Mouse (Mus musculus) thymus, adult 18-20 months (tissue): ENCODE measurements around the gene Snrnp48.

Source experiments
- DNase-seq, 2 experiments: peaks; one replicate each; pipeline ENCODE4 v3.0.0; 2022; ENCODE audit warnings: mixed read lengths in 2 of 2

Gene Snrnp48

DNA sequence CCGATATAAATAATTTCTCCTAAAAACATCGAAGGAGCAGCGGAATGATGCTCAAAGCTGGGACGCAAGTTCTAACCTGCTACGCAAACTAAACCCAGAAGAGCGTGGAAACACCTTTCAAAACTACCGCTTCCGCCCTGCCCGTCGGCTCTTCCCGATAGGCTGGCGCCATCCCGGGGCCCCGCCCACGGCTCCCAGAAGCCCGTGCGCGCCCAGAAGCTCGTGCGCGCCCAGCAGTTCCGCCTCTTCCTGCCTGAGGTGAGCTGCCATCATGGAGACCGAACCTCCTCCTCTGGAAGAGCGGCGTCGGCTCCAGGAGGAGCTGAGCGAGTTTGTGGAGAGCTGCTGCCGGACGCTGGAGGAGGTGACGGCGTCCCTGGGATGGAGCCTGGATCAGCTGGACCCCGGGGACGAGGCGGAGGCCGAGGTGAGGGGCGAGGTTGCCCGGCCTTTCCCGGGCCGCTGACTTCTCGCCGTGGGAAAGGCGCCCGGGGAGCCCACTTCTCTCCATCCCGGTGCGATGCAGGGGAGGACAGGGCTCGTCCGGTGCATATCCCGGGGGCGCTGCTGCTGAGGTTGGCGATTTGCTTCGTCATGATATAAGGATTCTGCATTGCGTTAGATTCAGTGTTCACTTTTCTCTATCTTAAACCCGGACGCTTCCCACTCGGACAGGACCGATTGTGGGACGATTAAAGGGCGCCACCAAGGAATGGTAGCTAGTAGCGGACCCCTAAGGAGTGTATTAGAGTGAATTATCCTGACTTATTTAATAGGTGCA, at the start of gene Snrnp48:
Gene Snrnp48, plus strand, starts transcription at position 237 of the 781 bp plus-strand sequence.
- DNase-seq = peak; percentile 79 to 82

DNA sequence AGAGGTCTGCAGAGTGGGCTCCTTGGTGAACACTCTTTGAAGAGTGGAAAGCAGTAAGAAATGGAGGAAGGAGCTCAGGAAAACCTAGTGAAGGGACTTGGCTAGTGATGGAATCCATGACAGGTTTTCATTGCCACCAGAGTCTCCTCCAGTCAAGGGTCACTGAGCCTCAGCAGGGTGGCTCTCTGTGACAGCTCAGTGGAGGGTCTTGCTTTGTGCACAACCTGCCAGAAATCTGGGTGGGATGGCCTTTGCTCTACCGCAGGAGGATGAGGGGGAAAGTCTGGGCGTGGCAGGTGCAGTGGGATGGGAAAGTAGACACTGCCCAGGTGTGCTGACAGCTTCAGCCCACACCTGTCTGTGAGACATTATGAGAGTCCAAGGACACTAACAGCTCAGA, 49.2 kb upstream of the Snrnp48 start:
- no peak for DNase-seq

DNA sequence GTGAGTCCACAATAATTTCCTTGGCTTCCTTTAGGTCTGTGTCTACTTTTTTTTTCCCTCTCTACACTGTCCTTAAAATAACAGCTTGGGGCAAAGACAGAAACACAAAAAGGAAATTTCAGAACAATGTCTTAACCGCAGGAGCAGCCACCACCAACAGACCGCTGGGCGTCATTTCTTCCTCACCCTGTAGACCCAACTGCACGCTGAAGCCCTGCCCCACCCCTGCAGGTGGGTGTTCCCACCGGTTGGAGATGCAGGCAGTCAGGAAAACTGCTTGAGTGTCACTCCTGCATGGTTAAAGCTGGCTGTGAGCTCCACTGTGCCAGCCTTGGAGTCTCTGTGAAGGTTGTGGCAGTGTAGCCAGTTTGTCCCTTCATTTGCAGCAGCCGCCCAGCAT, 47.1 kb upstream of the Snrnp48 start:
- DNase-seq = no peak

DNA sequence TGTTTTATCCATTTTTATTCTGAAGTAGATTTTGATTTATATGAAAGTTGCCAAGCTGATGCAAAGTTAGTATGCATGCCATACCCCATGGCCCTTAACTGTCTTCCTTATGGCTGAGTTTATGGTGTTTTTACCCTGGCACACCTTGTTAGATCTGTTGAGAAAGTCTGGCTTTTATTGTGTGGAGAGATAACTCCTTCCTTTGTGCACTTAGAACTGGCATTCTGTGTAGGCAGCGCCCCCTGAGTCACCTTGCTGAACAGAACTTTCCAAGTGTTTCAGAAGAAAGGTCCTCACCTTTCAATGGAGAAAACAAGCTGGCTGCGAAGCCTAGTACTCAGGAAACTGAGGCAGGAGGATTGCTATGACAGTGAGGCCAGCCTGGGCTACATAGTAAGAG, 42.7 kb upstream of the Snrnp48 start:
- DNase-seq = no peak

DNA sequence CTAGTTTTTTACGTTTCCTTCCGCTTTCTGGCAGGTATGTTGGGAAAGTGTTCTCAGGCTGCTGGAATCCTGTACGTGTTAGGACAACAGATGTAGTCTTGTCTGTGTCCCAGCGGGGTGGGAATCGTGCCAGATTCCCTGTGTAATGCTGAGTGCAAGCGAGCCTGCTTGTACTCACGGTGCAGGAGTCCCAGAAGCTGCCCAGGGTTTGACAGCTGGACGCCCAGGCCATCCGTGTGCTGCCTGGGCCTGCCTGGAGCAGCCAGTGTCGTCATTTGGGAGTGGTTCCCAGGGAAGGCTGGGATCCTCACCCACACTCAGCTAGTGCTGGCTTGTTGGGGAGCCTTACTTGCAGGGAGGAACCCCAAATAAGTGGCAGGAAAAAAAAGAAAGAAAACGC, 42.1 kb upstream of the Snrnp48 start:
- no peak for DNase-seq

DNA sequence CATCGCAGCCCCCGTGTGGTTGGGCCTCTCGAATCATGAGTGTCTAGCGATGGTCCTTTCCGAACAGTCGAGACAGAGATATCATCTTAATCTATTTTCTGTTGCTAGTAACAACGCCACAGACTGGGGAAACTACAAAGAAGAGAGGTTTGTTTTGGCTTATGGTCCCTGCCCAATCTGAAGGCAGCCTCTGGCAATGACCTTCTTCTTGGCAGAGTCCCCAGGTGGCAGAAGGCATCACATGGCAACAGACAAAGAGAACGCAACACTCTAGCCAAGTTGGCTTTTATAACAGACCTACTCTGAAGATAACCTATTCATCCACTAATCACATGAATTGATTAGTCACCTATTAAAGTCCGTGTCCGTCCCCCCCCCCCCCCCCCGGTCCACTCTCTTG, 39.8 kb upstream of the Snrnp48 start:
- DNase-seq = no peak

DNA sequence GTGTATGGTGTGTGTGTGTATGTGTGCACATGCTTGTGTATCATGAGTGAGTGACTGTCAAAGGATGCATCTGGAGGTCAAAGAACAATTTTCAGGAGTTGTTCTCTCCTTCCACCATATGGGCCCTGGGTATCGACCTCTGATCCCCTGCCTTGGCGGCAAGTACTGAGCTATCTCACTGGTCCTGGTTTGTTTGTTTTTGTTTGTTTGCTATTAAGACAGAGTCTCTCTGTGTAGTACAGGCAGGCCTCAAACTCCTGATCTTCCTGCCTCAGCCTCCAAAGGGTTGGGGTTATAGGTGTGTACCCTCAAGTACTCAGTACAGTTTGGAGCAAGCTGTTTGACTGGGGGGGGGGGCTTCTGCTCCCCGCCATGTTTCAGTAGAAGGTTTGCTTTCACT, 37.7 kb upstream of the Snrnp48 start:
- no peak for DNase-seq

DNA sequence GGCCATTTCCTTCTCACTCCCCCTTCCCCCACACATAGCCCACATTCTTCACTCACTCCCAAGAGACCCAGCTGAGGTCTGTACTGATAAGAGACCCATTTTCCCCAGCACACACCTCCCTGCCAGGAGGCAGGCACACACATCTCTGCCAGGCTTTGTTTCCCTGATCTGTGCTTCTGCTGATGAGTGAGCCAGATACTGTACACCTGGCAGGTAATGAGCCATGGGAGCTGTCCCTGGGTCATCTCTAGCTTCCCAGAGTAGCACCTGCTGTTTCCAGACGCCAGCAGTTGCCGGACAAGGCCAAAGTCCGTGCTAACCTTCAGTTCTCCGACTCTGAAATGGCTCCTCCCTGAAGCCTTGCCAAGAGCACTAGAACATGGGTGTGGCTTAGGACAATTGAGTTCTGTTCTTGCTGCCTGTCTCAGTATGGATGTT, 34.0 kb upstream of the Snrnp48 start:
- no peak for DNase-seq

DNA sequence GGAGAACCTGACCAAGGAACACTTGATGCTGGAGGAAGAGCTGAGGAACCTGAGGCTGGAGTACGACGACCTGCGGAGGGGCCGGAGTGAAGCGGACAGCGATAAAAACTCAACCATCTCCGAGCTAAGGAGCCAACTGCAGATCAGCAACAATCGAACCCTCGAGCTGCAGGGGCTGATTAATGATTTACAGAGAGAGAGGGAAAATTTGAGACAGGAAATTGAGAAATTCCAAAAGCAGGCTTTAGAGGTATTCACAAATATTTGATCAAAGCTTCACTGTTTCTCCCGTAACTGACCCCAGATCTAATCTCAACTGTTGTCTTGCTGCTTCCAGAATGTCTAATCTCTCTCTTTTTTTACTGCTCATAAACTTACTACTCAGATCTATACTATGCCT, 11.3 kb upstream of the Snrnp48 start:
- no peak for DNase-seq

DNA sequence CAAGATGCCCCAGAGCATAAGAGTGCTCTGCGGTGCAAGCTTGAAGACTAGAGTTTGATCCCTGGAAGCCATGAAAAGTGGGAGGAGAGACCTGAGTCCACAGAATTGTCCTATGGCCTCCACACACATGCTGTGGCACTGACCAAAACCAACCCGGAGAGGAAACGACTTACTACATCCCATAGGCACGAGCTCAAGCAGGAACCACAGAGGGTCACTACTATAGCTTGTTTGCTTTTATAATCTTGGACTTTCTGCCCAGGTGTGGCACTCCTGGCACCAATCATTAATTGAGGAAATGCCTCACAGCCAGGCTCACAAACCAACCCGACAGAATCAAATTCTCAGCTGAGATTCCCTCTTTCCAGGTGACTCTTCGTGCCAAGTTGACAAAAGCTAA, 3.3 kb upstream of the Snrnp48 start:
- no peak for DNase-seq

DNA sequence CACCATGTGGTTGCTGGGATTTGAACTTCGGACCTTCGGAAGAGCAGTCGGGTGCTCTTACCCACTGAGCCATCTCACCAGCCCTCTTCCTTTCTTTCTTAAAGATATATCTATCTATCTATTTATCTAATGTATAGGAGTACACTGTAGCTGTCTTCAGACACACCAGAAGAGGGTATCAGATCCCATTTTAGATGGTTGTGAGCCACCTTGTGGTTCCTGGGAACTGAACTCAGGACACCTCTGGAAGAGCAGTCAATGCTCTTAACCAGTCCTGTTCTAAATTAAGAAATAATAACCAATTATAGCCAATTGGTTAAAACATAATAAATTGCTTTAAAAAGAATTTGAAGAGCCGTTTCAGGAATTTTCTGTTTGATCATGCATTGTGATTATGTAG, 567 bp upstream of the Snrnp48 start:
- no peak for DNase-seq

DNA sequence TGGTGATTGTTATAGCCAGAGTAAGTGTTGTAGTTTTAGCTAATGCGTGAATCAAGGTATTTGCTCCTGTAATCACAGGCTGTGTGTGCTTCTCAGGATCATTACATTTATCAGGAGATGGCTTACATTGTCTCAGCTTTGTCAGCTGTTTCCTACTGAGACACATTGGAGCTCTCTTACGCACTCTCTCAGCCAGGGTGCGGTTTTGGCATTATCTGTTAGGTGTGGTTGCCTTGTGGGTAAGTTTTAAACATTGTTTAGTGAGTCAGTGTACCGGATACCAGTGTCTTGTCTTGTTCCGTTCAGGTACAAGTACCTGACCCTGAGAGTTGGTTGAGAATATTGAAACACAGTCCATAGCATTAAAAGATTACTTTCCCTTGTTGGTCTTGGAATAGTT, 6.4 kb downstream of the Snrnp48 start:
- DNase-seq = no peak

DNA sequence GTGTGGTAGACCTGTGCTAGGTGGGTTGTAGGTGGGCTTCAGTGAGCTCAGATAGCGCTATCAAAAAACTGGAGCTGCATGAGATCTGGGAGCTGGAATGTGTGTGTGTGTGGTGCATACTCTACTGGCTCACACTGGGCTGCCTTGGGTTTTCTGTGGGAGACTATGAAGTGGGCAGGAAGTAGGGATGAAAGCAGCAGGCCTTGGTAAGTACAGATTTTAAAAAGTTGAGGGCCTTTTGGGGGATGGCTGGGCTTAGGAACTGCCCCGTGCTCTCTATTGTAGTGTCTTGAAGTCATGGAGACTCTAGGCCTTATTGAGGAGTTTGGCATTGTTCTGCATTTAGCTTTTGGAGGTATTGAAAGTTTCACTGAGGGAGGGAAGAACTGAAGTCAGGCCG, 13.9 kb downstream of the Snrnp48 start:
- no peak for DNase-seq

DNA sequence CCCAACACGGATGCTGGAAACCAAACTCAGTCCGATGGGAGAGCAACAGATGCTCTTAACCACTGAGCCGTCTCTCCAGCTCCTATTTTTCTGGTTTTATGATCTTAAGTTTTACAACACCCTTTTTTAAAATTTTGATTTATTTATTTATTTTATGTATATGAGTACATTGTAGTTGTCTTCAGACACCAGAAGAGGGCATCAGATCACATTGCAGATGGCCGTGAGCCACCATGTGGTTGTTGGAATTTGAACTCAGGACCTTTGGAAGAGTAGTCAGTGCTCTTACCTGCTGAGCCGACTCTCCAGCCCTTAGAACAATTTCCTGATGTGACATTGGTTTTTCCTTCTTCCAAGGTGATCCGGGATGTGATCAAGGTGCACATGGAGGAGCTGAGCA, 15.6 kb downstream of the Snrnp48 start:
- DNase-seq = no peak

DNA sequence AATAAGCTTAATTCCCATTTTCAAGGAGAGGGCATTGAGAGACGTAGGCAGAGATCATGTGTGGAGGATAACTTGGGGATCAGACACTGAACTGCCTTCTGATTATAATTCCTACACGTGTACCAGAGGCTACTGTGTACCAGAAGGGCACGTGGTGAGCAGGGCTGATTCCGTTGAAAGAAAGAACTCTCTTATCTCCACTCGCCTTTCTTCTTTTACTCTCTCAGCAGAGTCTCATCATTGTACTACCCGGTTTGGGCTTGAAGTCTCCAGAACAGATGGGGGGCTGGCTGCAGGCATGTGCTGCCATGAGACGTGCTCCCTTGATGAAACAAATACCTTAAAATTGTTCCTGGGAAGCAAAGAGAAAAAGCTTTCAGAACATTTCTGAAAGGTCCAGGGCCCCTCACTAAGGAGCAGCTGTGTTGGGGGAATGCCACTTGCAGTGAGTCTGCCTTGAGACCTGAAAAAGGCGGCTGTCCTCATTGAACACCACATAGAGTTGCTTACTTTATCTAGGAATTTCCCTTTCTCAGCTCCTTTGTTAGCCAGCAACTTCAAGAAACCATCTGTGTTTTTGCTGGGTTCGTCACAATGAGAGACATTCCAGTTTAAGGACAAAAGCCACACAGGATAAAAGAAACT, 25.6 kb downstream of the Snrnp48 start:
- DNase-seq = no peak

DNA sequence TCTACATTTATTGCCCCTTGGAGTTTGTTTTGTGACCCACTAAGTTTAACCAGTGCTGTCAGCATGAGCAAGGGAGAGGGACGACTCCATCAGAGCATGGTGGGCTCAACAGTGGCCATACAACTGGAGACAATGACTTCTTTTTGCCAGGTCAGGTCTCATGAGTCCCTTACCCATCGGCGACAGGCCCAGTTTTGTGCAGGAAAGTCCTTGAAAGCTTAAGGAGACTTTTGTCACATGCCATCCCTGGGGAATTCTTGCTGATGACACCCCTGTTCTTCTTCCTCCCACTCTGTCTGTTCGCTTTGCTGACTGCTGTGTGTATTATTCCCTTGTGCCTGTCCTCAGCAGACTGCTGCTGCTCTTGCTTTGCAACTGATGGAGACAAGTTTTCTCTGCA, 27.7 kb downstream of the Snrnp48 start:
- DNase-seq = no peak

DNA sequence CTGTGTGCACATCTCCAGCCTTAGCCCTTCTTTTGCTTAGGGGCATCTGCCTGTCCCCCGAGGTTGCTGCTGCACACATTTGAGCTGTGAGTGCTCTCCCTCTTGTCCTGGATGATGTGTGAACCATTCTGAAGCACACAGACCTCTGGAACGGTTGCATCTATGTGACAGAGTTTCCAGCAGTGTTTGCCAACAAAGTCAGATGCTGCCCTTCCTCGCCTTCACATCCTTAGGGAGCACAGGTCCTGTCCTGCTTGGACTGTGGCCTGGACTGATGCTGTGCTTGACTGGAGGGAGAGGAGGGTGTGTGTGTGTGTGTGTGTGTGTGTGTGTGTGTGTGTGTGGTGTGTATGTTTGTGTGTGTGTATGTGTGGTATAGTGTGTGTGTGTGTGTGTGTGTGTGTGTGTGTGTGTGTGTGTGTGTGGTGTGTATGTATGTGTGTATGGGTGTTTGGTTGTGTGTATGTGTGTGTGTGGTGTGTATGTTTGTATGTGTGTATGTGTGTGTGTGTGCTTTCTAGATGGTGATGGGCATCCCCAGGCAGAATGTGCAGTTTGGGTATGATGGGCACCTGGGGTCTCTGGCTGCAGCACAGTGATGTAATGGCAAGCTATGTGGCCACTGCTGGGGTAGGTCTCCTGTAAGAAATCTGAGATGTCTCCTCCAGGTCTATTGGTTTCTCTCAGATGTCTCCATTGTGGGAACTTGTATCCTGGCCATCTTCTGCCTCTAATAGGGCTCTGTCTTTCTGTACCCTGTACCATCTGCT, 28.3 kb downstream of the Snrnp48 start:
- DNase-seq = no peak

DNA sequence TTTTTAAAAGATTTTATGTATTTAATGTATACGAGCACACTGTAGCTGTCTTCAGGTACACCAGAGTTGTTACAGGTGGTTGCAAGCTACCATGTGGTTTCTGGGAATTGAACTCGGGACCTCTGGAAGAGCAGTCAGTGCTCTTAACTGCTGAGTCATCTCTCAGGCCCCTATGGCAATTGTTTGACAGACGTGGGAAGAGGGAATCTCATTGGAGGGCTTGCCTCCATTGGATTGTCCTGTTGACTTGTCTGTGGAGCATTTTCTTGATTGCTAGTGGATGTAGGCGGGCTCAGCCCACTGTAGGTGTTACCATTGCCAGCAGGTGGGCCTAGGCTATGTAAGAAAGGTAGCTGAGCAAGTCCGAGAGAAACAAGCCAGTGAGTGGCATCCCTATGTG, 29.9 kb downstream of the Snrnp48 start:
- DNase-seq = no peak

DNA sequence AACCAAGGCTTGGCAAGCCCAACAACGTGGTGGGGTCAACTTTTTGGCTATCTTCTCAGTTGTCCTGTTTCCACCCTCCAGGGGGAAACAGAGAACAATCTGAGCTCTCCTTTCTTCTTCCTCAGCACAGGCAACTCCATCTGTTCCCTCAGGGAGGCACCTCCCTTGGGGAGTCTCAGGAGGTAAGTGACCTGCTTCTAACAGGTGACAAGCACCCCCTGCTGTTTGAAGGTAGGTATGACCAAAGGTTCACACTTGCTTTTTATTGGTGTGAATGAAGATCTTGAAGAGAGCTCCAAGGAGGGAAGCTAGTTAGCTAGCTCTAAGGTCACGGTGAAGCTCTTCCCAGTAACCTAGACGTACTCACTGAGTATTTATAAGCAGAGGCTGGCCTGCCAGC, 30.6 kb downstream of the Snrnp48 start:
- no peak for DNase-seq

DNA sequence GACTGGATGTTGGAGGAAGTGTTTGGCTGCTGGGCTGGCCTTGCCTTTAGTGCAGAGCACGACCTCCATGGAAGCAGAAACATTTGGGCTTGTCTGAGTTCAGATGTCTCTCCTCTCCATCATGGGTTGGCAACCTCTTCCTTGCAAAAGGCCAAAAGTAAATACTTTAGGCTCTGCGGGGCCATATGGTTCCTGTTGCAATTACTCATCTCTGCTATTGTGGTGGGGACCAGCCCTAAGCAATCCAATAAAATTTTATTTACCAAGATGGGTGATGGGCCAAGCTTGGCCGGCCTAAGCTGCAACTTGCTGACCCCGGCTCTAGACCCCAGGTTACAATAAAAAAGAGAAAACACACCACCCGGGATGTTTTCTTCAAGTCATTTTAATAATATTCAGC, 43.4 kb downstream of the Snrnp48 start:
- DNase-seq = no peak

DNA sequence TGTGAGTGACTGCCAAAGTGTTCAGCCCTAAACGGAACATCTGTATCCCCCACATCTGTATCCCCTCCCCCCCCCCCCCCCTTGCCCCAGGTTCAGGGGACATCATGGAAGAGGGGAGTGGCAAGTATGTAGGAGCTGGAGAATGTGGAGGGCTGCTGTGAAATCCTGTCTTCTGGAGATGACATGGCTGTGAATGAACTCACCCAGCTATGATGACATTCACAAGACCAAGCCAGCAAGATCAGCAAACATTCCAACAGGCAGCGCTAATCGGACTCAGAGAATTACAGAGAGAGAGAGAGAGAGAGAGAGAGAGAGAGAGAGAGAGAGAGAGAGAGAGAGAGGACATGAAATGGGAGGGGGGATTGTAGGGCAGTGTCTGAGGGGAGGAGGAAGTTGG, 46.5 kb downstream of the Snrnp48 start:
- no peak for DNase-seq

DNA sequence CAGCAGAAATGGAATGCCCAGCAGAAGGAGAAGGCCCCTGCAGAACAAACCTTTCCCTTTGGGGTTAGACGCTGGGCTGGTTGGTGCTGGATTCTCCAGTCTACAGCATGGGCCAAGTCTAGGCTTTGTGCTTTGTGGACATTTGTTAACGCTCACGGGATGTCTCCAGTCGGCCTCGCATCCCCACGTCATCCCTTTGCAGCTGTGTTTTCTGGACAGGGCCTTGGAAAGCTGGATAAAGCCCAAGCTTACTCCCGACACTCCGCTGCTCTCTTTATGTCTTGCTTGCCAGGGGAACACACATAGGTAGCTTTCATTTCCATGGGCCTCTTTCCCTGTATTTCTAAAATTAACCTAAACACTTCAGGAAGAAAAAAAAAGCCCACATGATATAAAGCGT, 49.0 kb downstream of the Snrnp48 start:
- no peak for DNase-seq

DNA sequence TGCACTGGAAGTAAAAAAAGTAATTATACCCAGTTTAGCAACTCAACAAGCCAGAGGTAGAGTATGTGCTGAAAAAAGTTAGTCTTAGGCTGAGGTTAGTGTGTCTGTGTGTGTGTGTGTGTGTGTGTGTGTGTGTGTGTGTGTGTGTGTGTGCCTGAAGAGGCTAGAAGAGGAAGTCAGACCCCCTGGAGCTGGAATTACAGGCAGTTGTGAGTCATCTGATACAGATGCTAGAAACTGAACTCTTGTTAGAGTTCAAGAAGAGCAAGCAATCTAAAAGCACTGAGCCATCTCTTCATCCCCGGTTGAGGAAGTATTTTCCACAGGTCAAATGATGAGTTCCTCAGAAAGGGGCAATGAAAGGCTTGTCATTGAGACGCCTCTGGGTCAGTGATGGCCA, 54.2 kb downstream of the Snrnp48 start:
- no peak for DNase-seq
